Mouse (Mus musculus): ENCODE results near the gene Csrp1.

GRCm38 (mm10) chr1:135702722-135703121 is 17.1 kb upstream of the Csrp1 start:
- TF ChIP-seq POLR2A (IDR thresholded peaks at IDR 0.05; ENCODE audit: low read depth, low read length) = no peak
- TF ChIP-seq CTCF (IDR thresholded peaks at IDR 0.05; ENCODE audit: extremely low read depth, insufficient read length, insufficient replicate concordance, low read depth, low read length) = no peak
